Mouse (Mus musculus): ENCODE data around the gene Zdhhc23. TPM values are rescaled to one million over a fixed set of nuclear protein-coding genes. Genes with fewer than 3 reads are reported as not detected.

Zdhhc23 gene
- polyA plus RNA-seq (2012; rRNA removed): 3.8 and 4.5 TPM in 2 replicates

DNA sequence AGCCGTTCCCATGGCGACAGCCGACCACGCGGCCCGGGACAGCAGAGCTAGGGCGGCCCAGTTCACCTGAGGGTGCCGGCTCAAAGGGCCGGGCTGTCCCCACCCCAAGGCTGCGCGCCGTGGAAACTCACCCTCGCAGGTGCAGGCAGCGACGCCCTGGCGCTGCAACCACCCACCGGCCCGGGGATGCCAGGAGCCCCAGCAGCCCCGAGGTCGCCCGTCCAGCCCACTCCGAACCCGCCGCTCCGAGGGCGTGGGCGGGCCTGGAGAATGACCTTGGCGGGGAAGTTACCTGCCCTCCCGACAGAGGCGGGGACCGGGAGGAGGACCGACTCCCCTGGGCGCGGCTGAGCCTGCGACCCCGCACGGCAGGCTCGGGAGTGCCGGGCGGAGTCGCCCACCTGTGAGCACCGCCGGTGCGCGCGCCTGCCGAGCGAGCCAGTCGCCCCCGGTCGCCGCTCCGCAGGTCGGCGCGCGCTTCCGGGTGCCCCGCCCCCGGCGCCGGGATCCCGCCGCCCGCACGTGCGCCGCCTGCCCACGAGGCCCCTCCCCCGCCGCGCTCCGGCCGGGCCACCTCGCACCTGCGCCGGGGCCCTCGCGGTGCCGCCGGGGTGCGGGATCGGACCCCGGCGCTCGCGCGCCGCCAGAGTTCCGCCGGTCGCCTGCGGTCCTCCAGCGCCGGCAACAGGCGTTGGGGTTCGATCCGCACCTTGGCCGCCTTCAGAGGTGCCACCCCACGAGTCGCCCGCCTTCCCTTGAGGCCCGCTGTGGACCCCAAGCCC is at the start of gene Zdhhc23:
Zdhhc23 (minus strand) TSS at position 464 of the 782 bp plus-strand sequence.

DNA sequence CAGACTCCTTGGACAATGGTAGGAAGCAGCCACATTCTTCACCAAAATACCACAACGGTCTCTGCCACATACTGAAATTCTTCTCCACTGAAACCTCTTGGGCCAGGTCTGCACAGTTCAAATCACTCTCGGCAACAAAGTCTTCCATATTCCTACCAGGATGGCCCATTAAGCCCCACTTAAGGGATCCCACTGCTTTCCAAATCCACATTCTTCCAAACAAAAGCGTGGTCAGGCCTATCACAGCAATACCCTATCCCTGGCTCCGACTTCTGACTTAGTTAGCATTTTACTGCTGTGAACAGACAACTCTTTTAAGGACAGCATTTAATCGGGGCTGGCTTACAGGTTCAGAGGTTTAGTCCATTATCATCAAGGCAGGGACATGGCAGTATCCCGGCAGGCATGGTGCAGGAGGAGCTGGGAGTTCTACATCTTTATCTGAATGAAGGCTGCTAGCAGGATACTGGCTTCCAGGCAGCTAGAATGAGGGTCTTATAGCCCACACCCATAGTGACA is 53.2 kb downstream of the Zdhhc23 start, which contains the start of gene Qtrt2:
Qtrt2 (minus strand) TSS at position 469 of the 519 bp plus-strand sequence.

Other genes starting within 250 kb of the Zdhhc23 start
- not detected in 2 replicates for gene Drd3, start 225.8 kb downstream of the Zdhhc23 start, polyA plus RNA-seq (2012; rRNA removed)
- 1.7 and 1.9 TPM in 2 replicates for gene Ccdc191, start 90.0 kb downstream of the Zdhhc23 start, polyA plus RNA-seq (2012; rRNA removed)
- gene Qtrt2, start 53.0 kb downstream of the Zdhhc23 start, polyA plus RNA-seq (2012; rRNA removed): 24.2 and 25.9 TPM in 2 replicates
- 0.38 and 0.43 TPM in 2 replicates for gene Gramd1c, start 83.6 kb upstream of the Zdhhc23 start, polyA plus RNA-seq (2012; rRNA removed)
- gene Atp6v1a, start 159.9 kb upstream of the Zdhhc23 start, polyA plus RNA-seq (2012; rRNA removed): 13.9 and 16.2 TPM in 2 replicates
- gene Naa50, start 160.0 kb upstream of the Zdhhc23 start, polyA plus RNA-seq (2012; rRNA removed): 15.2 and 32.0 TPM in 2 replicates
- gene Usf3, start 193.5 kb upstream of the Zdhhc23 start, polyA plus RNA-seq (2012; rRNA removed): 4.9 and 6.6 TPM in 2 replicates